Mouse (Mus musculus) layer of hippocampus, postnatal 25 days (tissue): ENCODE data around the gene Trim38. TPM values are rescaled to one million over a fixed set of nuclear protein-coding genes. Genes with fewer than 3 reads are reported as not detected.
"Not testable (repeated sequence)": the region's sequence is repeated elsewhere in the genome, so short reads cannot be mapped to it uniquely, and the experiment has no call there.

Source experiments
- DNase-seq, 2 experiments: peaks; one replicate each; pipeline ENCODE4 v3.0.0; 2022; ENCODE audit warnings: mixed read lengths in 2 of 2, low spot score in 1 of 2; ENCODE audit errors: extremely low spot score in 1 of 2
- total RNA-seq, 2 experiments: library from RNA; stranded (reverse); gene quantifications; 2 replicates each; pipeline ENCODE4 v1.2.3; 2021

Gene Trim38
- total RNA-seq, 2 experiments from 2014 or later = not detected

DNA sequence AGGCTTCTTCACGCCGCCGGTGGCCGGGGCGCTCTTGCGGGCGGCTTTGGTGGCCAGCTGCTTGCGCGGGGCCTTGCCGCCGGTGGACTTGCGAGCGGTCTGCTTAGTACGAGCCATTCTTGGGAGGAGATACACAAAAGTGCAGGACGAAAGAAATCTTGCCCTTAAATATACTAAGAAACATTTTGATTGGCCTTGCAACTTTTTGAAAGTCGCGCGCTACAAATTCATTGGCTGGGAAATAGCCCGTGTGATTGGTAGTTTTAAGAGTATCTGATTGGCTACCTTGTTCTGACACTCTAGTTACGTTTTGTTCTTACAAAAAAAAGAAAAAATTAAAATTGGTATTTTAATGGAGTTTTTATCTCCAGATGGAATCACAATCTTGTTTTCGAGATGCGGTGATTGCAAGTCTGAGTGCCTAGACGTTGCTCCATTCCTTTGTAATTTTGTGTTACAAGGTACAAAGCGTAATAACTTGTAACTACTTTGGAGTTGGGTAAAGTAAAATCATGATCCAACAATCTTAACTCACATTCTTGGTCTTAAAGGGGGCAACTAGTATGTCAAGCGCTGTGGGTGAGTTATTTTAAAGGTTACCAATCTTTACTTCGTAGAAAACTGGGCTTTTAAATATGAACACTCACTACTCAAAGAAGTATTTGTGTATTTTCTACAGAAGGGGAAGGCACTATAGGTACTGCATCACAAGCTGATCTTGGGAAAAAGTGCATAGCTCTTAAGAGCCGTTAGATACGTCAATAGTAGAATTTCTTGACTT lies 24.1 kb upstream of the Trim38 start, which contains the start of gene Hist1h3c:
Gene Hist1h3c, minus strand, starts transcription at position 222 of the 781 bp plus-strand sequence.
- DNase-seq = peak in 1 of 2 experiments; percentile 91

DNA sequence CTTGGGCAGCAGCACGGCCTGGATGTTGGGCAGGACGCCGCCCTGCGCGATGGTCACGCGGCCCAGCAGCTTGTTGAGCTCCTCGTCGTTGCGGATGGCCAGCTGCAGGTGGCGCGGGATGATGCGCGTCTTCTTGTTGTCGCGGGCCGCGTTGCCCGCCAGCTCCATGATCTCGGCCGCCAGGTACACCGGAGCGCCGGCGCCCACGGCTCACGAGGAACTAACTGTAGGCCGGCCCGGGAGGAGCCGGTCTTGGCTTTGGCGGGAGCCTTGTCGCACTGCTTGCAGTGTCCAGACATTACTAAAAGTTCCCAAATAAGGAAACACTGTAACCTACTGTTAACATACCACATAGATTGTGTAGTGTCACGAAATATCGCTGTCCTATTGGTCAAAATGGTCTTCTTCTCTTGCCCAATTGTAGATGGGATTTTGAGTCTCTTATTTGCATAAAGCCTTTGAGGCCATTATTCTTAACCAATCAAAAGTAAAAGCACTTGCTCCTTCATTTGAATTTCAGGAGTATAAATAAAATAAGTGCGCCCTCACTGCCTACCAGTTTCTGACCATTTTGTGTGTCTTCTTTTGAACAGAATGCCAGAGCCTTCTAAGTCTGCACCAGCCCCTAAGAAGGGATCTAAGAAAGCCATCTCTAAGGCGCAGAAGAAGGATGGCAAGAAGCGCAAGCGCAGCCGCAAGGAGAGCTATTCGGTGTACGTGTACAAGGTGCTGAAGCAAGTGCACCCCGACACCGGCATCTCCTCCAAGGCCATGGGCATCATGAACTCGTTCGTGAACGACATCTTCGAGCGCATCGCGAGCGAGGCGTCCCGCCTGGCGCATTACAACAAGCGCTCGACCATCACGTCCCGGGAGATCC lies 23.3 kb upstream of the Trim38 start, which contains the start of gene Hist1h2bb:
Gene Hist1h2bb, plus strand, starts transcription at position 534 of the 880 bp plus-strand sequence.
- DNase-seq = peak; percentile 38 to 72

DNA sequence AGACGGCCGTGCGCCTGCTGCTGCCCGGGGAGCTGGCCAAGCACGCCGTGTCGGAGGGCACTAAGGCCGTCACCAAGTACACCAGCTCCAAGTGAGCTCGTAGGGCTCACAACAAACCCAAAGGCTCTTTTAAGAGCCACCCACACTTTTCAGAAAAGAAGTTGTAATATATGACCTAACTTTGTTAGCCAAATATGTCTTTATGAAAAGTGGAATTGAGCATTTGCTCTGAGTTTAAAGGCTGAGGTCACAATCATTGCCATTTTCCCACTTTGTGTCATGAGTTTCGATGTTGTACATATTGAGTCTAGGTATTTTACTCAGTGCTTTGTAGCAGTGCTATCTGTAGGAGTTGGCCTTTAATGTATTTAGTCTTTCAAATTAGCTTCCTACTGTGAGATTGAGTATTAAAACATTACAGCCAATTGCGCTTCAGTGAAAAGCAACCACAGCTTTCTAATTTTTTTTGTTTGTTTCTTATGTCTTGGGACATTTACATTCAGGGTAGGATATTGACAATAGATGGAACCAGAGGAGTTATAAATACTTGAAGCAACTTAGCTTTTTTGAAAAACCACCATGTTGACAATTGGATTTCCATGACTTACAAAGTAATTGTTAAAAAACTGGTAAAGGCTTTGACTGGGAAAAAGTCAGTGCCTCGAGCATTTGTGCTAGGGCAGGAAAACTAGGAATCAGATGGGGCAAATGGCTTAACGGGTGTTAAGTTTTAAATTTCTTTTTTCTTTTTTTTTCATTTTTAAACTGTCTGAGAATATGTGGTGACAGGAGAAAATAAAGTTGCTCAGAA lies 22.4 kb upstream of the Trim38 start:
- no peak for DNase-seq

DNA sequence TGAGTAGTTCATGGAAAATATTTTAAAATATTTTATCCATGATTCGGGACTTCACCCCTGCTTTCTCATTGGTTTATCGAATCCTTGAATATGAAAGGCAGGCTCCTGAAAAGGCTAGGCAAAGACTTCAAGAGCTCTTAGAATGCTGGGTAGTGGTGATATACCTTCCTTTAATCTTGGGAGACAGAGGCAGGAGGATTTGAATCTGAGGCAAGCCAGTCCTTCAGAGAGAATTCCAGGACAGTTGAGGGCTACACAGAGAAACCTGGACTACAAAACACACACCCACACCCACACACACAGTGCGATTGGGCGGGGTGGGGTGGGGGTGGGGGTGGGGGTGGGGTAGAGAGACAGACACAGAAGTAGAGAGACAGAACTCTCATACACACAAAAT lies 21.8 kb upstream of the Trim38 start:
- no peak for DNase-seq

DNA sequence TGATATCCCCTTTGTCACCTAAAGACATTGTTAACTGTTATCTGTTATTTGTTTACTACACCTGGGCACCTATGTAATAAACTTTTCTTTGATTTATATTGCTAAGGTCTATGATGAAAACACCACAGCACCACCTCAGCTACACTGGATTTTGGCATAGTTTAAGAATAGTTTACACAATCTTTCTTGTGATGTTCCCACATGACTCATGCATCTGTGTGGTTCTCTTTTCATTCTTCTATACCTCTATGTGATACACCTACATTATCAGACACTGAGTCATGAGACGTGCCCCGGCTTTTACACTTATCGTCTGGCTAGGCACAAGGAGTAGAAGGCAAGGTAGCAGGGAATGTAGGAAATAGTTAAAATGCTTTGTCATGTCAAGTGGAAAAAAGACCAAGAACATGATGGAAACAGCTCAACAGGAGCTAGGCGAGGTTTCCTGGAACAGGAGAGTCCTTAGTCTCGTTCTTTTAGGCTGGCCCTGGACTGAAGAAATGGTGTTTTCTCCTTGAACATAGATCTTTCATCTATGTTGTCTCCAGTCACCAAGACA lies 20.1 kb upstream of the Trim38 start:
- no peak for DNase-seq

DNA sequence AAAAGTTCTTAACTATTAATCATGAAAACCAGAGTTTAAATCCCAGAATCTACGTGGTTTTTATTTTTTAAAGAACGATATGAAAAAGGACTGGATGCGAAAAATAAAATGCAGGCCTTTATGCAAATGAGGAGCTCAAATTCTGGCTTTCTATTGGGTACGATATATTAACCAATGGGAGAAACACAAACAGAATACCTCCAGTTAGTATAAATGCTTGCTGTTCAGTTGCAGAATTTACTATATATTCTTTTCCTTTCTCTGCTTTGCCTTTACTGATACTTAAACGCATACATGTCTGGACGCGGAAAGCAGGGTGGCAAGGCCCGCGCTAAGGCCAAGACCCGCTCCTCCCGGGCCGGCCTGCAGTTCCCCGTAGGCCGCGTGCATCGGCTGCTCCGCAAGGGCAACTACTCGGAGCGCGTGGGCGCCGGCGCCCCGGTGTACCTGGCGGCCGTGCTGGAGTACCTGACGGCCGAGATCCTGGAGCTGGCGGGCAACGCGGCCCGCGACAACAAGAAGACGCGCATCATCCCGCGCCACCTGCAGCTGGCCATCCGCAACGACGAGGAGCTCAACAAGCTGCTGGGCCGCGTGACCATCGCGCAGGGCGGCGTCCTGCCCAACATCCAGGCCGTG lies 18.8 kb upstream of the Trim38 start, which contains the start of gene Hist1h2ab:
Gene Hist1h2ab, plus strand, starts transcription at position 288 of the 639 bp plus-strand sequence.
- DNase-seq = not testable (repeated sequence)

DNA sequence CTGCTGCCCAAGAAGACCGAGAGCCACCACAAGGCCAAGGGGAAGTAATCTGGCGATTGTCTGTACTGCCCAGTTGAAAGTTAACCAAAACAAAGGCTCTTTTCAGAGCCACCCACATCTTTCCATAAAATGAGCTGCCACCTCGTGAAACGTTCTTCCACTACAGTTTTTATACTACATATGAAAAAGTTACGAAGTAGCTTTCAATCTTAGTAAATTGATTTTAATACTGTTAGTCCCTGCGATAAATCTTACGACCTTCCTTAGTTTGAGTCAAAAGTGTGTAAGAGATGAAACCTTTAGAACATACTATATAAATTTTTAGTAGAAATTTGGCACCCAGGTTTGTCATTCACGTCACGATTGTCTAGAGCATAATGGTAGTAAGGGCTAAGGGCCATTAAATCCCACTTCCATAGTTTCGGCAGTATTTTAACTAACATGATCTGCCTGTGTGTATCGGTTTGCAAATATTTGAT lies 18.2 kb upstream of the Trim38 start:
- no peak for DNase-seq

DNA sequence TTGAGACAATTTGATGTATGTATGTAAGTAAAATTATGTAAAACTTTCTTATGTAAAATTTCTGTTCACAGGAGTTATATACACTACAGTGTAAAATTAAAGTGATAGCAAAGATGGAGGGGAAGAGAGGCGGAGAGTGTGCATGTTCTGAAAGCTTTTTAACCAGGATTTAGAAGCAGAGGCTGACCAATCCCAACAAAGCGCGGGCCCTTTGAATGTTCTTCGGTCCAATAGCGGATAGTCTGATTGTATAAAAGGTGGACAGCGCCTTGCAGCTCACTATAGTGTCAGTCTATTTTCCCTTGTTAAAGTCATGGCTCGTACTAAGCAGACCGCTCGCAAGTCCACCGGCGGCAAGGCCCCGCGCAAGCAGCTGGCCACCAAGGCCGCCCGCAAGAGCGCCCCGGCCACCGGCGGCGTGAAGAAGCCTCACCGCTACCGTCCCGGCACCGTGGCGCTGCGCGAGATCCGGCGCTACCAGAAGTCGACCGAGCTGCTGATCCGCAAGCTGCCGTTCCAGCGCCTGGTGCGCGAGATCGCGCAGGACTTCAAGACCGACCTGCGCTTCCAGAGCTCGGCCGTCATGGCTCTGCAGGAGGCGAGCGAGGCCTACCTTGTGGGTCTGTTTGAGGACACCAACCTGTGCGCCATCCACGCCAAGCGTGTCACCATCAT lies 17.5 kb upstream of the Trim38 start, which contains the start of gene Hist1h3b:
Gene Hist1h3b, plus strand, starts transcription at position 201 of the 675 bp plus-strand sequence.
- DNase-seq = peak; percentile 74 to 98

DNA sequence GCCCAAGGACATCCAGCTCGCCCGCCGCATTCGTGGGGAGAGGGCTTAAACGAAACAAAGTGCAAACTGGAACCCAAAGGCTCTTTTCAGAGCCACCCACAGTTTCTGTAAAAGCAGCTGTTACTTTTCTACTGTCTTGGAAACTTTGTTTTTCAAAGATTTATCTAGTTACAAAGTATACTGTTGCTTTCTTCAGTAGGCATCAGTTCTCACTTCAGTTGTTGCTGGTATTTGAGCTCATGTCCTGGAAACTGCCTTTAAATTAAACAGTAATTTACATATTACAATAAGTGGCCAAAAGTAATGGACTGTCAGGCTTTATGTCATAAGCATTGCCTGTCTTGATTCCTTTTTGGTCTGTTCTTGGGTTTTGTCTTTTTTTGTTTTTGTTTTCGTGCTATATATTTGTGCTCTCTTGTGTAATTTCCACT lies 17.0 kb upstream of the Trim38 start:
- no peak for DNase-seq

DNA sequence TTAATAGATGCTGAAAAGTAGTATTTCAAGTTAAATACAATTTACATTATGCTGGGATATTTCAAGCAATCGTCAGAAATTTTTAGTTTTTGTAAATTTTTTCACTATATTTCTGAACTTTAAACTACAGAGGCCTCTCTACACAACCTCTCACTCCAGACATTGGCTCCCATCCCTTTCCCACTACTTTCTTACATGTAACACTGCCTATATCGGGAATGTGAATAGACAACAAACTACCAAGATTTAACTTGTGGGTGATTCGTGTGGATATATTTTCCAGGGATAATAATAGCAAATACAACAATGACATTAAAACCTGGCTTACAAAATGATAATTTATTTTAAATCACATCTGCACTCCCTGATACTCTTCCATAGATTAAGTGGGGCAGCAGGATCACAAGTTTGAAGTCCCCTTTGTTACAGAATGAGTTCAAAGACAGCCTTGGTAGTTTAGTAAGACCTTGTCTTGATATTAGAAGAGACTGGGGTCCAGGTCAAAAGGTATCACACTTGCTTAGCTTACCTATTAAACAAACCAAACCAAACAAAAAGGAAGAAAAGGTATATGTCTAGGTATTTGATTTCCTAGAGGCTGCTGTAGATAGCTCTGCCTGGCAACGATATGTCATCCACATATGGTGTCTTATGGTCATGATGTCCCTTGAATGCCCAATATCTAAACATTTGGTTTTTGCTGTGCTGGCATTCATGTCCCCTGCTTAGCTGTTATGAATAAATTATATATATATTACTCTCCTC lies 16.2 kb upstream of the Trim38 start:
- no peak for DNase-seq

DNA sequence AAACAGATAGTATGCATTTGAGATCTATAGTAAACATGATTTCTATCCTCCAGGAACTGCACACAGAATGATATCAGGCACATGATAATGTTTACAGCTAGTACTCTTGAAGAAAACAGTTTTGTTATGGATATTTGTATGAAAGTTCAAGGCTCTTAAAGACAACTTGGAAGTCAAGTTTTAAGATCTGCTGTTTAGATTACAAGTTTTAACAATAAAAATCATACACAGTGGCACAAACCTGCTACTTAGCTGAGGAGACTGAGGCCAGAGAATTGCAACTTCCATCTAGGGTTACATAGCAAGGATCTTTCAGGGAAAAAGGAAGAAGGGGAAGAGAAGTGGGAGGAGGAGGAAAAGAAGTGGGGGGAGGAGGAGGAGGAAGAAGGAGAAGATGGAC lies 14.7 kb upstream of the Trim38 start:
- DNase-seq = no peak

DNA sequence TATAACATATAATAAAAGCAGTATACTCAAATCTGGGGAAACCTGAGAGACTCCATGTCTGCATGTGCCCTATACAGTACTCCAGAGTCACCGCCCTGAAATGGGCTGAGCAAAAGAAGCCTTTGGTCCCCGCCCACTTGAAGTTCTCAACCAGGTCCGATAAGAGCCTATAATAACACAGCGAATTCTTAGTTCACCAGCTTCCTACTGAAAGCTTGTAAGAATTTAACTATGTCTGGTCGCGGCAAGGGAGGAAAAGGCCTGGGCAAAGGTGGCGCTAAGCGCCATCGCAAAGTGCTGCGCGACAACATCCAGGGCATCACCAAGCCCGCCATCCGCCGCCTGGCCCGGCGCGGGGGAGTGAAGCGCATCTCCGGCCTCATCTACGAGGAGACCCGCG lies 12.9 kb upstream of the Trim38 start, which contains the start of gene Hist1h4b:
Gene Hist1h4b, plus strand, starts transcription at position 224 of the 400 bp plus-strand sequence.
- peak; percentile 65 to 75 for DNase-seq

DNA sequence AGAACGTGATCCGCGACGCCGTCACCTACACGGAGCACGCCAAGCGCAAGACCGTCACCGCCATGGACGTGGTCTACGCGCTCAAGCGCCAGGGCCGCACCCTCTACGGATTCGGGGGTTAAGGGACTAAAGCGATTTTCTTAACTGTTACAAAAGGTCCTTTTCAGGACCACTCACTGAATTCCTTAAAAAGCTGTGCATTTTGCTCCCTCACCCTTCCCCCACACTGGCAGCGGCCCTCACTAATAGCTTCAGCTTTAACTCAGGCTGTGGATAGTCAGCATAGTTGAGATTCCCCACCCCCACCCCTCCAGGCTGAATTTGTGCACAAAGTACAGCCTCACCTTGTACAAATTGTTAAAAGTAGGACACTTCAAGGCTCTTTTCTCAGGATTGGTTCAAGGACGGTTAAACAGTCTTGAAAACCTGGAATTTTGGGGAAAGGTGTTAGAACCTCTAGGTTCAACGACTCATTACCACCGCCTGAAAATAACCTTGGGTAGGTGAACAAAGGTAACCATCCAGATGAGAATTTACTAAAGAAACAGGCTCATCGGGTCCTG lies 12.4 kb upstream of the Trim38 start:
- DNase-seq = no peak

DNA sequence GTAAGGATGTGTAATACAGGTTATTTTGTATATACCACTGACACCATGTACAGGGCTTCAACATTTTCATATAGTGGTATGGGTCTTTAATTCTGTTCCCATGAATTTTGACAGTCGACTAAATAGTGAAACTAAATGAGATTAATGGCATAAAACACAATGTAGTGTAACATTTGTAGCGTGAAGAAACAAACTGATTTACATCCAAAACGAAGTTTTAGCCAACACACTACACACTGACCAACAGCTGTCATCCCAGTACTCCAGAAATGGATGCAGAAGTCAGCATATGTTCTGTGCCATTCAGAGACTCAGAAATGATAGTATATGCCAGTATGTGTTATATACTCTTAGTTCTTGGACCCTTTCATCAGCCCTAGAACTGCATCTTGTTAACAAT lies 11.8 kb upstream of the Trim38 start:
- no peak for DNase-seq

DNA sequence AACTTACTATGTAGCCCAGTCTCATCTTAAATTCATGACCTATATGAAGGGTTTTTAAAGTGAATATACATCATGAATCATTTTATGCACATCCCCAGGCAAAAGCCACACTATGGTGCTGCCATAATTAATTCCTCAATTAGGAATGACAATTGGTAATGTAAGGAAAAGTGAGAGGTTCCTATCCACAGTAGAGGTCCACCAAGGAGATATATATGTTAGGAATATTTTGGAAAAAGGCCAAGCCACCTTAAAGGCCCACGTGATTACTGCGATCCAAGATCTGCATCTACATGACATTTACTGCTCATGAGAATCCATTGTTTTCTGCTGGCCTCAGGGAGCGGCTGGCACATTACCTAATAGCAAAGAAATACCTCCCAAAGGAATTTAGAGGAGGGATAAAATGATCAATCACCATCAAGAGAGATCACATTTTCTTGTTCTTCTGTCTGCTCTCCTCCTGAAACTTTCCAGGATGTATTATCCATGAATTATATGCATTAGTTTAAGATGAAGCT lies 10.4 kb upstream of the Trim38 start:
- no peak for DNase-seq

DNA sequence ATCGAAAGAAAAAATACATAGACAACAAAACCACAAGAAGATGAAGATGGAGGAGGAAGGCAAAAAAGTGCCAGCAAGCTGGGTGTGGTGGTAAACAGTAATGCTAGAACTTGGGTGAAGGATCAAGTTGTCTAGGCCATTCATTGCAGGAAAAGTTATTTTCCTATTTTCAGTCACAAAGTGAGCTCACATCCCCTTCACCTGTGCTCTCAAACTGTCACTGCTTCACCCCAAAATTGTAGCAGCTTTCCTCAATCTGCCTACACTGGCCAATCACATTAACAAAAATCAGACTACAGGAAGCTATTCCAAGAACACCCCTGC lies 9.8 kb upstream of the Trim38 start:
- no peak for DNase-seq

DNA sequence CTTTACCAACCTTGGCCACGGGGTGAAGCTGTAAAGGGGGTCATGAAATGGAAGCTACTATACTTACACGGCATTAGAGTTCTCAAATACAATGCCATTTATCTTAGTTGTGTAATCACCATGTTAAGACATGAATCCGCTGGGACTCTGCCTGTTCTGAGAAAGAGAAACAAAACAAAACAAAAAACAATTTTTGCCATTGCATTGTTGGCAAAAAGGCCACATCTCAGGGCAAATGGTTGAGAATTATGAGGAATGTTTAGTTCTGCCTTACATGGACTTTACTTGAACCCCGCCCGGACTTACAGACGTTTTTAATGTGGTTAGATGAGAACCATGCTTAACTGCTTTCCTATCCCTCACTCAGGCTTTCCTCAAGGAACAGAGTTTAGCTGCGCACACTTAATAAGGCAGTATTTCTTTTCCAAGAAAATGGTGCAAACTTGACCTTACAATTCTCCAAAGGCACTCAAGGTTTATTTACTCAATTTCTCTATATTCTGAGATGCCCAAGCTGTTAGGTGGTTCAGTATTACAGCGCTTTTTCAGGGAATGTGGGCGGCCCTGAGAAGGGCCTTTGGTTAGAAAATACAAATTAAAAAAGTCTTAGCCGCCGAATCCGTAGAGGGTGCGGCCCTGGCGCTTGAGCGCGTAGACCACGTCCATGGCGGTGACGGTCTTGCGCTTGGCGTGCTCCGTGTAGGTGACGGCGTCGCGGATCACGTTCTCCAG lies 9.3 kb upstream of the Trim38 start:
- DNase-seq = no peak
